Mouse (Mus musculus): Measurements from ENCODE around the gene Rab11b.

GRCm38 (mm10) chr17:33709834-33710233 lies 50.5 kb downstream of the Rab11b start:
- TF ChIP-seq EP300 (IDR thresholded peaks at IDR 0.05; ENCODE audit: low read depth), result no peak
- no peak for TF ChIP-seq CTCF (IDR thresholded peaks at IDR 0.05; ENCODE audit: low read depth)

Data from liver, postnatal 0 days (tissue).